Mouse (Mus musculus): Measurements from ENCODE around the gene Slc24a3. TPM values are rescaled to one million over a fixed set of nuclear protein-coding genes. Genes with fewer than 3 reads are reported as not detected.

The Slc24a3 gene
- total RNA-seq, 1 experiment, result 0.98 TPM

DNA sequence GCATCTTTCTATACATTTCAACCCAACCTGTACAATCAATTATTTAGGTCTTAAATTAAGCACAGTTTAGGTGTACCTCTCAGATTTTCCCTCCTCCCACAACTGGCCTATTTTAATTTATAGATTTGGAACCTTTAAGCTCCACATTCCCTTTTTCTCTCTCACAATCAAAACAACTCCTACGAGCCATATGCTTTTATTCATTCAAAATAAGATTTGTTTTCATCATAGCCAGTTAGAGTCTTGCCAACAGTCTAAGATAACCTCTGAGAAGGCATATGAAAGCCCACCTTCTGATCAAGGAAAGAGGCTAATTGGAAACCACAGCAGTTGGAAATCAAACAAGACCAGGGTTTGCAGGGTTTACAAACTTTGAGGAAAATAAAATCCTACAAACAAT lies 177.0 kb downstream of the Slc24a3 start:
- H3K9me3 ChIP-seq (ENCODE audit: control insufficient read depth, insufficient read depth, low read depth, low read length), result no peaks in the 10 kb centered on the region

DNA sequence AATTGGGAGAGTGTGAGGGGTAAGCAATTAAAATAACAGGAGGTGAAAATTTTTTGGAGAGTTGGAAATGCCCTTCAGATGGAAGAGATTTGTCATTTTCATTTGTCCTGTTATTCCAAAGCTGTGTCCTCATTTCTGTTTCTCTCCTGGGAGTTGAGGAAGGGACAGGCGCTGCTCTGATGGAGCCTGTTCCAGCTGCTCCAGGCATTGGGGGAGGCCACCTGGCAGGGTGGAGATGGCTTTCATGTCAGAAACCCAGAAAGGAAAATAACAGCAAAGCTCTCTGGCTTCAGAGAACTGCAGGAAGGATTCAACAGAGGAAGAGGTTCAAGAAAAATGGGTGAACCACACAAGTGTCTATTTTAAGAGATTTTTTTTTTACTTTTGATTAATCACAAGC lies 186.2 kb downstream of the Slc24a3 start:
- in situ Hi-C loops (cut with MboI; ENCODE audit: low sequenced_read_pairs in 2 of 2, unreplicated experiment in 2 of 2), result no loop called here
- H3K27ac ChIP-seq (ENCODE audit: insufficient read depth, low read depth, low read length, poor library complexity, severe bottlenecking), result no peak overlapping the region
- DNase-seq (ENCODE audit: low read depth, low spot score), result no peak
- H3K4me3 ChIP-seq (ENCODE audit: insufficient read depth in 1 of 2, low read depth in 1 of 2, low read length in 2 of 2, poor library complexity in 1 of 2, severe bottlenecking in 1 of 2), result no peak overlapping the region
- 0 out of 2 replicates have a peak, but pooled peaks cover 1% of the 10 kb centered on the region for H3K9me3 ChIP-seq (ENCODE audit: control insufficient read depth, insufficient read depth, low read depth, low read length)
- no peaks in the 10 kb centered on the region for H3K36me3 ChIP-seq (ENCODE audit: control insufficient read depth, insufficient read depth, low read length, poor library complexity, severe bottlenecking)
- no peak for TF ChIP-seq MAFK (IDR thresholded peaks at IDR 0.05; ENCODE audit: insufficient read depth, low read depth, low read length)
- TF ChIP-seq ZNF384 (IDR thresholded peaks at IDR 0.05; ENCODE audit: low read depth, low read length), result no peak
- no peak for TF ChIP-seq CHD2 (IDR thresholded peaks at IDR 0.05; ENCODE audit: low read depth, low read length)
- no peak for TF ChIP-seq HCFC1 (IDR thresholded peaks at IDR 0.05; ENCODE audit: borderline replicate concordance, insufficient read depth, low read length)
- H3K4me1 ChIP-seq (ENCODE audit: control insufficient read depth in 2 of 2, insufficient read depth in 2 of 2, low read length in 2 of 2, poor library complexity in 1 of 2), result no peaks in the 10 kb centered on the region
- H3K9ac ChIP-seq (ENCODE audit: insufficient read depth, low read depth, low read length, poor library complexity, severe bottlenecking), result no peak overlapping the region

More for the DNA sequence above, 177.0 kb downstream of the Slc24a3 start:
- TF ChIP-seq CHD2 (IDR thresholded peaks at IDR 0.05; ENCODE audit: low read depth, low read length) (no peak), MAFK (IDR thresholded peaks at IDR 0.05; ENCODE audit: insufficient read depth, low read depth, low read length) (no peak), ZC3H11A (IDR thresholded peaks at IDR 0.05; ENCODE audit: borderline replicate concordance, low read depth, low read length) (no peak), HCFC1 (IDR thresholded peaks at IDR 0.05; ENCODE audit: borderline replicate concordance, insufficient read depth, low read length) (no peak), ZNF384 (IDR thresholded peaks at IDR 0.05; ENCODE audit: low read depth, low read length) (no peak)
- Histone ChIP-seq H3K36me3 (ENCODE audit: control insufficient read depth, insufficient read depth, low read length, poor library complexity, severe bottlenecking) (no peaks in the 10 kb centered on the region), H3K4me3 (ENCODE audit: insufficient read depth in 1 of 2, low read depth in 1 of 2, low read length in 2 of 2, poor library complexity in 1 of 2, severe bottlenecking in 1 of 2) (no peak overlapping the region), H3K27ac (ENCODE audit: insufficient read depth, low read depth, low read length, poor library complexity, severe bottlenecking) (no peak overlapping the region), H3K4me1 (ENCODE audit: control insufficient read depth in 2 of 2, insufficient read depth in 2 of 2, low read length in 2 of 2, poor library complexity in 1 of 2) (no peaks in the 10 kb centered on the region), H3K9ac (ENCODE audit: insufficient read depth, low read depth, low read length, poor library complexity, severe bottlenecking) (no peak overlapping the region)
- DNase-seq (ENCODE audit: low read depth, low spot score), result no peak
- in situ Hi-C loops (cut with MboI; ENCODE audit: low sequenced_read_pairs in 2 of 2, unreplicated experiment in 2 of 2), result no loop called here

DNA sequence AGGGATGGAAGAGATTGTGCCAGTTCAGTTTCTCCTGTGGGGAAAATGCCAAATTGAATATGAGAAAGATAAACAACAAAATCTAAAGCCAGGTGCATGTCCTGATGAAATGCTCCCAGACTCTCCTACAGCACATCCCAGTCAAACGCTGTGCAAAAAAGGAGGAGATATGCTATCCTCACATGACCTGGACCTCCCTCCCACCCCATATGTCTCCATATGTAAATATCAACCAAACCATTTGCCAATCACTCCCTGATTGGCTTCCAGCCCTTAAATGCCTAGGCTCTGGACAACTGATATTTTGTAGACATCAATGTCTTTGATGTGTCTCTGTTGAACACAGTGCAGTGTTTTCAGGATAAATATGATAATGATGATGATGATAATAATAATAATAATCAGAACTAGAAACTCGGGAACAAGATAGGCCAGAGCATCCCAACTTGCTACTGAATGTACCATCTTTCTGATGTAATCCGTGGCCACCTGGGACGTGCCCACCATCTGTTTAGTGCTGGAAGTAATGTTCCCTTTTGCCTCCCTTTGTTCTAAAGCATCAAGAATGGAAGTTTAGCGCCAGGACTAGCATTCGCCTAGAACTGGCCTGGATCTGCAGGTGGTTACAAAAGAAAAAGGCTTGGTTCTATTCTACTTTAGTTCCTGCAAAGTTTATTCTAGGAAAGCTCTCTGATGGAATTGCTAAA lies 190.8 kb downstream of the Slc24a3 start:
- H3K9ac ChIP-seq (ENCODE audit: insufficient read depth, low read depth, low read length, poor library complexity, severe bottlenecking), result no peak overlapping the region
- no peaks in the 10 kb centered on the region for H3K4me1 ChIP-seq (ENCODE audit: control insufficient read depth in 2 of 2, insufficient read depth in 2 of 2, low read length in 2 of 2, poor library complexity in 1 of 2)
- no peak overlapping the region for H3K4me3 ChIP-seq (ENCODE audit: insufficient read depth in 1 of 2, low read depth in 1 of 2, low read length in 2 of 2, poor library complexity in 1 of 2, severe bottlenecking in 1 of 2)
- DNase-seq (ENCODE audit: low read depth, low spot score), result no peak
- TF ChIP-seq ZNF384 (IDR thresholded peaks at IDR 0.05; ENCODE audit: low read depth, low read length), result no peak
- no peak for TF ChIP-seq ZC3H11A (IDR thresholded peaks at IDR 0.05; ENCODE audit: borderline replicate concordance, low read depth, low read length)
- TF ChIP-seq MAFK (IDR thresholded peaks at IDR 0.05; ENCODE audit: insufficient read depth, low read depth, low read length), result no peak
- no peak for TF ChIP-seq CHD2 (IDR thresholded peaks at IDR 0.05; ENCODE audit: low read depth, low read length)
- no peak for TF ChIP-seq HCFC1 (IDR thresholded peaks at IDR 0.05; ENCODE audit: borderline replicate concordance, insufficient read depth, low read length)
- no peaks in the 10 kb centered on the region for H3K36me3 ChIP-seq (ENCODE audit: control insufficient read depth, insufficient read depth, low read length, poor library complexity, severe bottlenecking)
- 0 out of 2 replicates have a peak, but pooled peaks cover 1% of the 10 kb centered on the region for H3K9me3 ChIP-seq (ENCODE audit: control insufficient read depth, insufficient read depth, low read depth, low read length)
- H3K27ac ChIP-seq (ENCODE audit: insufficient read depth, low read depth, low read length, poor library complexity, severe bottlenecking), result no peak overlapping the region
- in situ Hi-C loops (cut with MboI; ENCODE audit: low sequenced_read_pairs in 2 of 2, unreplicated experiment in 2 of 2), result no loop called here

DNA sequence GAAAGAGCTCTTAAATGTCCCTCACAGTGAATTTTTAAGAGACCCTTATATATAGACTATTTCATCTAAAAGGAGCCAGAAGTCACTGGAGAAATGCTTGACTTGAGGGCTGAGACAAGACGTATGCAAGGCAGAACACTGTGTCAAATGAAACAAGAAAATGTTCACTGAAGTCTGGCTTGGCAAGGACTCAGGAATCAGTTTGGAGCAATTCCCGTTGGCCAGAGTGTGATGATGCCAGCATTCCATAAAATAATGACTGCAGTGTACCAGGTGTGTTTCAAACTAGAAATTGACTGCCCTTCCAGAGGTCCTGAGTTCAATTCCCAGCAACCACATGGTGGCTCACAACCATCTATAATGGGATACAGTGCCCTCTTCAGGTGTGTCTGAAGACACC lies 196.1 kb downstream of the Slc24a3 start:
- in situ Hi-C loops (cut with MboI; ENCODE audit: low sequenced_read_pairs in 2 of 2, unreplicated experiment in 2 of 2), result no loop called here
- DNase-seq (ENCODE audit: low read depth, low spot score), result no peak
- H3K9me3 ChIP-seq (ENCODE audit: control insufficient read depth, insufficient read depth, low read depth, low read length), result no peaks in the 10 kb centered on the region
- H3K9ac ChIP-seq (ENCODE audit: insufficient read depth, low read depth, low read length, poor library complexity, severe bottlenecking), result no peak overlapping the region
- no peak overlapping the region for H3K4me3 ChIP-seq (ENCODE audit: insufficient read depth in 1 of 2, low read depth in 1 of 2, low read length in 2 of 2, poor library complexity in 1 of 2, severe bottlenecking in 1 of 2)
- no peak for TF ChIP-seq CHD2 (IDR thresholded peaks at IDR 0.05; ENCODE audit: low read depth, low read length)
- no peak for TF ChIP-seq HCFC1 (IDR thresholded peaks at IDR 0.05; ENCODE audit: borderline replicate concordance, insufficient read depth, low read length)
- TF ChIP-seq ZNF384 (IDR thresholded peaks at IDR 0.05; ENCODE audit: low read depth, low read length), result no peak
- H3K27ac ChIP-seq (ENCODE audit: insufficient read depth, low read depth, low read length, poor library complexity, severe bottlenecking), result no peak overlapping the region
- no peaks in the 10 kb centered on the region for H3K4me1 ChIP-seq (ENCODE audit: control insufficient read depth in 2 of 2, insufficient read depth in 2 of 2, low read length in 2 of 2, poor library complexity in 1 of 2)
- H3K36me3 ChIP-seq (ENCODE audit: control insufficient read depth, insufficient read depth, low read length, poor library complexity, severe bottlenecking), result no peaks in the 10 kb centered on the region

DNA sequence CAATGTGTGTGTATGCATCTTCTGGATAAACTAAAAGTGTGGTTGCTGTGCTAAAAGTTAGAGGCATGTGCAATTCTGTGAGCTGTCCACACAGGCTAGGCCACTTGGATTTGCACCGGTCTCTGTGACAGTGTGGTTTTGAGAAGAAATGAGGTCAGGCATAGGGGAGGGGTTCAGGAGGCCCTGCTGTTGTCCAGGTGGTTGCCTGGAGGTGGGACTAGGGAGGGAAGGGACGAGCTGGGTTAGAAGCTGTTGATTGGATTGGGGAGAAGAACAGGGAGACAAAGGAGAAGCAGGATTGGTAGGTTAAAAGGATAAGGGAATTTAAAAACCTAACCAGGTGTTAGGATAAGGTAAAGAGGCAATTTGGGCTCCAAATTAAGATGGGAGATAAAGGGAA lies 201.1 kb downstream of the Slc24a3 start:
- H3K4me3 ChIP-seq (ENCODE audit: insufficient read depth in 1 of 2, low read depth in 1 of 2, low read length in 2 of 2, poor library complexity in 1 of 2, severe bottlenecking in 1 of 2), result no peak overlapping the region
- H3K36me3 ChIP-seq (ENCODE audit: control insufficient read depth, insufficient read depth, low read length, poor library complexity, severe bottlenecking), result no peaks in the 10 kb centered on the region
- H3K9me3 ChIP-seq (ENCODE audit: control insufficient read depth, insufficient read depth, low read depth, low read length), result no peaks in the 10 kb centered on the region
- H3K27ac ChIP-seq (ENCODE audit: insufficient read depth, low read depth, low read length, poor library complexity, severe bottlenecking), result no peak overlapping the region
- H3K4me1 ChIP-seq (ENCODE audit: control insufficient read depth in 2 of 2, insufficient read depth in 2 of 2, low read length in 2 of 2, poor library complexity in 1 of 2), result no peaks in the 10 kb centered on the region
- in situ Hi-C loops (cut with MboI; ENCODE audit: low sequenced_read_pairs in 2 of 2, unreplicated experiment in 2 of 2), result no loop called here
- TF ChIP-seq CHD2 (IDR thresholded peaks at IDR 0.05; ENCODE audit: low read depth, low read length) (no peak), MAFK (IDR thresholded peaks at IDR 0.05; ENCODE audit: insufficient read depth, low read depth, low read length) (no peak), ZC3H11A (IDR thresholded peaks at IDR 0.05; ENCODE audit: borderline replicate concordance, low read depth, low read length) (no peak), HCFC1 (IDR thresholded peaks at IDR 0.05; ENCODE audit: borderline replicate concordance, insufficient read depth, low read length) (no peak)
- no peak overlapping the region for H3K9ac ChIP-seq (ENCODE audit: insufficient read depth, low read depth, low read length, poor library complexity, severe bottlenecking)
- no peak for DNase-seq (ENCODE audit: low read depth, low spot score)
